Mouse (Mus musculus): ENCODE results near the gene Map3k6. TPM values are rescaled to one million over a fixed set of nuclear protein-coding genes. Genes with fewer than 3 reads are reported as not detected.
A peak's percentile ranks its signal among the peaks of the same experiment; 100 is the strongest.

Gene Map3k6
- polyA plus RNA-seq, 1 experiment from 2014 or later, result 2.3 TPM

- H3K27me3 ChIP-seq (replicated peaks), result no peaks in the 10 kb centered on the region
- no peaks in the 10 kb centered on the region for H3K36me3 ChIP-seq
- H3K9ac ChIP-seq, result no peak overlapping the region
- peaks cover 66% of the 10 kb centered on the region for H3K4me1 ChIP-seq
- no peak overlapping the region for H3K4me2 ChIP-seq
- no peak overlapping the region for H3K27ac ChIP-seq (replicated peaks)
- H3K4me3 ChIP-seq, result no peak overlapping the region
- WGBS, result 93% methylated on average over 3 of the region's 3 CpGs
- no peak for ATAC-seq (ENCODE audit: extremely low read depth, insufficient number of reproducible peaks, low FRiP score, low TSS enrichment)
- H3K9me3 ChIP-seq, result no peaks in the 10 kb centered on the region
These were observed 38.4 kb upstream of the Map3k6 start for GRCm38 (mm10) chr4:133202254-133202653.

DNA sequence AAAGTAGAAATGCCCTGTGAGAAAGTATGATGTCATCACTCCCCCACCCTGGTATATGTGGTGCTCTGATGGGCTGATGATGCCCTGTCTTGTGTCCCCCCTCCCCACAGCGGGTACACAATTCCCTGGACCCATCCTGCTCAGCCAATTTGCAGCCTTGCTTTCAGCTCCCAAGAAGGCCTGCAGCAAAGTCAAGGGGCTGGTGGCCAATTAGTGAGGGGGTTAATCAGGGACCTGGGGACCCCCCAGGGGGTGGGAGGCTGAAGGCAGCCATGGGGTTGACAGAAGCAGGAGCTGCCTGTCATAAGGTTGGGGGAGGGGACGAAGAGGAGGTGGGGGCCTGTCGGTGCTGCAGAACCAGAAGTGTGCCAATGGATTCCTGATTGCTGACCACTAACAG is 37.0 kb upstream of the Map3k6 start:
- H3K4me3 ChIP-seq, result no peak overlapping the region
- H3K9me3 ChIP-seq, result no peaks in the 10 kb centered on the region
- ATAC-seq (ENCODE audit: extremely low read depth, insufficient number of reproducible peaks, low FRiP score, low TSS enrichment), result no peak
- H3K27ac ChIP-seq (replicated peaks), result no peak overlapping the region
- no peak overlapping the region for H3K9ac ChIP-seq
- 61% methylated on average over 3 of the region's 3 CpGs for WGBS
- H3K4me1 ChIP-seq, result peaks cover 53% of the 10 kb centered on the region
- no peaks in the 10 kb centered on the region for H3K36me3 ChIP-seq
- peaks cover 6% of the 10 kb centered on the region; the same call in 1 of the 2 replicates for H3K27me3 ChIP-seq (replicated peaks)
- H3K4me2 ChIP-seq, result no peak overlapping the region

- H3K9me3 ChIP-seq, result no peaks in the 10 kb centered on the region
- H3K4me1 ChIP-seq, result peaks cover 48% of the 10 kb centered on the region
- H3K27me3 ChIP-seq (replicated peaks), result peaks cover 13% of the 10 kb centered on the region
- ATAC-seq (ENCODE audit: extremely low read depth, insufficient number of reproducible peaks, low FRiP score, low TSS enrichment), result no peak
- peak overlapping the region; percentile 28 for H3K4me2 ChIP-seq
- H3K36me3 ChIP-seq, result no peaks in the 10 kb centered on the region
- peak overlapping the region; percentile 73 for H3K9ac ChIP-seq
- WGBS, result 20% methylated on average over 7 of the region's 7 CpGs
- H3K4me3 ChIP-seq, result no peak overlapping the region
- H3K27ac ChIP-seq (replicated peaks), result peak overlapping the region; percentile 72
These were observed 36.2 kb upstream of the Map3k6 start for GRCm38 (mm10) chr4:133204379-133204778.

- H3K9me3 ChIP-seq, result no peaks in the 10 kb centered on the region
- H3K36me3 ChIP-seq, result no peaks in the 10 kb centered on the region
- peaks cover 56% of the 10 kb centered on the region for H3K27me3 ChIP-seq (replicated peaks)
- peaks cover 35% of the 10 kb centered on the region for H3K4me1 ChIP-seq
- H3K27ac ChIP-seq (replicated peaks), result no peak overlapping the region
- WGBS, result 5% methylated on average over 11 of the region's 11 CpGs
- H3K4me3 ChIP-seq, result no peak overlapping the region
- peak overlapping the region; percentile 37; the same call in 1 of the 2 replicates for H3K9ac ChIP-seq
- no peak overlapping the region for H3K4me2 ChIP-seq
- ATAC-seq (ENCODE audit: extremely low read depth, insufficient number of reproducible peaks, low FRiP score, low TSS enrichment), result no peak
These were observed 31.3 kb upstream of the Map3k6 start for GRCm38 (mm10) chr4:133209366-133209765.

DNA sequence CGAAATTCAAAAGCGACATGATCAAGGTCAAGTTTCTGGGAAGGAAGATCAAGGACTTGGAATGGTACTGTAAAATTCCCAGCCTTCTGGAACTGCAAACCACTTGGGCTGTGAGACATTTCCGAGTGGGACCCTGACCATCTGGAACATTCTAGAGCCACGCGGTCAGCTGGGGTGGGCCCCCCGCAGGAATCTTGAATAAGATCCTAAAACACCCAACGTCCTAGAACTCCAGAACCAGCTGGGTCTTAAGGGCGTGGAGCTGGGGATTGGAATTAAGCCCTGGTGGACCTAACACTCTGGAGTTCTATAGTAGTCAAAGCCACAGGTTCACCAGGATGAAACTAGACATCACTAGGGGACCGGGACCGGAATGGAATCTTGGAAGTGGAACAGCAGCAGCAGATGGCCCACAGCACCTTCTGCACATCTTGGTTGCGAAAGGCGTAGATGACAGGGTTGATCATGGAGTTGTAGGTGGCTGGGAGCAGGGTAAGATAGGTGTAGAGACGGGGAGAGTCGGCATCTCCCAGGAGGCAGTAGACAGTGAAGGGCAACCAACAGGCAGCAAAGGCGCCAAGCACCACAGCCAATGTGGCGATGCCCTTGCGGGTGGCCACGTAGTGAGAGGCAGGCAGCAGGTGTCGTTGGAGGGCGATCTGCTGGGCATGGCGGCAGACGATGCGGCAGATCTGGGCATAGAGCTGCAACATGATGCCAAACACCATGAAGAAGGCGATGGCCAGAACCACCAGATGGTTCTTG is 30.4 kb upstream of the Map3k6 start:
- Histone ChIP-seq H3K4me3 (no peak overlapping the region), H3K27me3 (replicated peaks) (peaks cover 63% of the 10 kb centered on the region), H3K4me1 (peaks cover 26% of the 10 kb centered on the region), H3K36me3 (no peaks in the 10 kb centered on the region), H3K4me2 (no peak overlapping the region), H3K9me3 (no peaks in the 10 kb centered on the region), H3K9ac (no peak overlapping the region), H3K27ac (replicated peaks) (no peak overlapping the region)
- no peak for ATAC-seq (ENCODE audit: extremely low read depth, insufficient number of reproducible peaks, low FRiP score, low TSS enrichment)
- 89% methylated on average over 24 of the region's 24 CpGs for WGBS

GRCm38 (mm10) chr4:133210788-133211390 is 29.7 kb upstream of the Map3k6 start:
- no peaks in the 10 kb centered on the region for H3K9me3 ChIP-seq
- peaks cover 67% of the 10 kb centered on the region for H3K27me3 ChIP-seq (replicated peaks)
- no peak overlapping the region for H3K27ac ChIP-seq (replicated peaks)
- no peak overlapping the region for H3K4me2 ChIP-seq
- no peaks in the 10 kb centered on the region for H3K36me3 ChIP-seq
- H3K9ac ChIP-seq, result no peak overlapping the region
- WGBS, result 89% methylated on average over 19 of the region's 19 CpGs
- ATAC-seq (ENCODE audit: extremely low read depth, insufficient number of reproducible peaks, low FRiP score, low TSS enrichment), result no peak
- no peak overlapping the region for H3K4me3 ChIP-seq
- H3K4me1 ChIP-seq, result peaks cover 26% of the 10 kb centered on the region

- H3K36me3 ChIP-seq, result no peaks in the 10 kb centered on the region
- H3K9ac ChIP-seq, result peak within 1 kb of the TSS; percentile 84
- H3K9me3 ChIP-seq, result no peaks in the 10 kb centered on the region
- H3K27me3 ChIP-seq (replicated peaks), result peaks cover 67% of the 10 kb centered on the region
- no peak within 1 kb of the TSS for H3K27ac ChIP-seq (replicated peaks)
- peaks cover 26% of the 10 kb centered on the region for H3K4me1 ChIP-seq
- peak; percentile 27; the same call in 1 of the 2 replicates for ATAC-seq (ENCODE audit: extremely low read depth, insufficient number of reproducible peaks, low FRiP score, low TSS enrichment)
- peak within 1 kb of the TSS; percentile 77 for H3K4me3 ChIP-seq
- 2% methylated on average over 51 of the region's 52 CpGs for WGBS
- peak within 1 kb of the TSS; percentile 99 for H3K4me2 ChIP-seq
These were observed 28.7 kb upstream of the Map3k6 start, which contains the start of the genes Cd164l2 and Gpr3 for GRCm38 (mm10) chr4:133211751-133212561. TSS of gene Cd164l2 (plus strand) at chr4:133212131. TSS of gene Gpr3 (minus strand) at chr4:133212536.

GRCm38 (mm10) chr4:133212562-133213267 is 27.9 kb upstream of the Map3k6 start:
- H3K9ac ChIP-seq, result peak overlapping the region; percentile 84

DNA sequence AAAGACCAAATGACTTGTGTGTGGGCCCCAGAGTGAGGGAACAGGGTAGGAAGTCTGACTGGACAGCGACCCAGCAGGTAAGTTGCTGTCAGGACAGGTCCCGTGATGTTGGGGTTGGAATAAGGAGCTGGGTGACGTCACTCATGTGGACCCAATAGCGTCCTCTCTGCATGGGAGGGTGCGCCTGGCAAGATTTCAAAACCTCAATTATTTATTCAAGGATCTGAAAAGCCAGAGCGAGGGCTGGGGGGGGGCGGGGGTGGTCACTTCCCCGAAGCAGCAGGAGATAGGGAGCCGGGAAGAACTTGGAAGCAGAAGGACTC is 27.4 kb upstream of the Map3k6 start:
- Histone ChIP-seq H3K9me3 (no peaks in the 10 kb centered on the region), H3K27me3 (replicated peaks) (peaks cover 65% of the 10 kb centered on the region), H3K4me2 (peak overlapping the region; percentile 99), H3K27ac (replicated peaks) (no peak overlapping the region), H3K4me1 (peaks cover 26% of the 10 kb centered on the region), H3K36me3 (no peaks in the 10 kb centered on the region), H3K9ac (peak overlapping the region; percentile 84), H3K4me3 (peak overlapping the region; percentile 77)
- ATAC-seq (ENCODE audit: extremely low read depth, insufficient number of reproducible peaks, low FRiP score, low TSS enrichment), result no peak
- 2% methylated on average over 9 of the region's 9 CpGs for WGBS

More at GRCm38 (mm10) chr4:133212562-133213267, 27.9 kb upstream of the Map3k6 start:
- no peaks in the 10 kb centered on the region for H3K9me3 ChIP-seq
- H3K4me1 ChIP-seq, result peaks cover 26% of the 10 kb centered on the region
- no peak overlapping the region for H3K27ac ChIP-seq (replicated peaks)
- H3K27me3 ChIP-seq (replicated peaks), result peaks cover 65% of the 10 kb centered on the region
- no peaks in the 10 kb centered on the region for H3K36me3 ChIP-seq
- H3K4me2 ChIP-seq, result peak overlapping the region; percentile 99
- peak; percentile 74 for ATAC-seq (ENCODE audit: extremely low read depth, insufficient number of reproducible peaks, low FRiP score, low TSS enrichment)
- 2% methylated on average over 44 of the region's 44 CpGs for WGBS
- H3K4me3 ChIP-seq, result peak overlapping the region; percentile 77

- Histone ChIP-seq H3K27me3 (replicated peaks) (peaks cover 69% of the 10 kb centered on the region), H3K4me2 (peak overlapping the region; percentile 99), H3K36me3 (no peaks in the 10 kb centered on the region), H3K9me3 (no peaks in the 10 kb centered on the region), H3K9ac (peak overlapping the region; percentile 84), H3K4me3 (peak overlapping the region; percentile 77), H3K27ac (replicated peaks) (no peak overlapping the region), H3K4me1 (peaks cover 26% of the 10 kb centered on the region)
- ATAC-seq (ENCODE audit: extremely low read depth, insufficient number of reproducible peaks, low FRiP score, low TSS enrichment), result no peak
- 13% methylated on average over 10 of the region's 10 CpGs for WGBS
These were observed 27.0 kb upstream of the Map3k6 start for GRCm38 (mm10) chr4:133213661-133214060.

GRCm38 (mm10) chr4:133217641-133218040 is 23.0 kb upstream of the Map3k6 start:
- H3K9me3 ChIP-seq, result no peaks in the 10 kb centered on the region
- no peak overlapping the region for H3K9ac ChIP-seq
- H3K4me2 ChIP-seq, result no peak overlapping the region
- no peaks in the 10 kb centered on the region for H3K36me3 ChIP-seq
- ATAC-seq (ENCODE audit: extremely low read depth, insufficient number of reproducible peaks, low FRiP score, low TSS enrichment), result no peak
- H3K27ac ChIP-seq (replicated peaks), result no peak overlapping the region
- WGBS, result 1% methylated on average over 5 of the region's 5 CpGs
- H3K4me3 ChIP-seq, result no peak overlapping the region
- H3K27me3 ChIP-seq (replicated peaks), result peaks cover 76% of the 10 kb centered on the region
- H3K4me1 ChIP-seq, result peaks cover 20% of the 10 kb centered on the region
